Mouse (Mus musculus): ENCODE results near the gene Adam22.

Adam22 gene

GRCm38 (mm10) chr5:8367614-8368327 lies at the start of gene Adam22:
Adam22 (minus strand) TSS chr5:8368160.
- peak; percentile 78 for DNase-seq (ENCODE audit: low spot score)

- peak; percentile 6 for DNase-seq (ENCODE audit: low spot score)
Measured at GRCm38 (mm10) chr5:8417443-8417842, 49.5 kb upstream of the Adam22 start.

- no peak for DNase-seq (ENCODE audit: low spot score)
Measured at GRCm38 (mm10) chr5:8416683-8417413, 48.9 kb upstream of the Adam22 start.

GRCm38 (mm10) chr5:8408746-8409145 lies 40.8 kb upstream of the Adam22 start:
- DNase-seq (ENCODE audit: low spot score), result no peak

- DNase-seq (ENCODE audit: low spot score), result no peak
Measured at GRCm38 (mm10) chr5:8397587-8398249, 29.8 kb upstream of the Adam22 start.

- no peak for DNase-seq (ENCODE audit: low spot score)
Measured at GRCm38 (mm10) chr5:8393891-8394583, 26.1 kb upstream of the Adam22 start.

GRCm38 (mm10) chr5:8374297-8374906 lies 6.4 kb upstream of the Adam22 start:
- no peak for DNase-seq (ENCODE audit: low spot score)

- DNase-seq (ENCODE audit: low spot score), result no peak
Measured at GRCm38 (mm10) chr5:8373415-8373814, 5.5 kb upstream of the Adam22 start.

- DNase-seq (ENCODE audit: low spot score), result no peak
Measured at GRCm38 (mm10) chr5:8368781-8369180, 821 bp upstream of the Adam22 start.

GRCm38 (mm10) chr5:8368328-8368692 lies 350 bp upstream of the Adam22 start:
- DNase-seq (ENCODE audit: low spot score), result no peak

GRCm38 (mm10) chr5:8366771-8367613 lies 968 bp downstream of the Adam22 start:
- DNase-seq (ENCODE audit: low spot score), result peak; percentile 49

GRCm38 (mm10) chr5:8362361-8362760 lies 5.6 kb downstream of the Adam22 start:
- DNase-seq (ENCODE audit: low spot score), result no peak

- DNase-seq (ENCODE audit: low spot score), result no peak
Measured at GRCm38 (mm10) chr5:8357677-8358076, 10.3 kb downstream of the Adam22 start.

GRCm38 (mm10) chr5:8356885-8357651 lies 10.9 kb downstream of the Adam22 start:
- no peak for DNase-seq (ENCODE audit: low spot score)

- peak; percentile 44 for DNase-seq (ENCODE audit: low spot score)
Measured at GRCm38 (mm10) chr5:8356326-8356725, 11.6 kb downstream of the Adam22 start.

GRCm38 (mm10) chr5:8349557-8349956 lies 18.4 kb downstream of the Adam22 start:
- DNase-seq (ENCODE audit: low spot score), result no peak

GRCm38 (mm10) chr5:8346329-8346728 lies 21.6 kb downstream of the Adam22 start:
- DNase-seq (ENCODE audit: low spot score), result no peak

- DNase-seq (ENCODE audit: low spot score), result no peak
Measured at GRCm38 (mm10) chr5:8343296-8343695, 24.7 kb downstream of the Adam22 start.

GRCm38 (mm10) chr5:8341676-8342075 lies 26.3 kb downstream of the Adam22 start:
- no peak for DNase-seq (ENCODE audit: low spot score)

- DNase-seq (ENCODE audit: low spot score), result no peak
Measured at GRCm38 (mm10) chr5:8327645-8328269, 40.2 kb downstream of the Adam22 start.

Measured in embryo, embryonic 10.5 days (tissue).